Mouse (Mus musculus): ENCODE data around the gene Utp4. TPM values are rescaled to one million over a fixed set of nuclear protein-coding genes. Genes with fewer than 3 reads are reported as not detected.

The Utp4 gene
- 59.2 and 62.1 TPM in 2 replicates for polyA plus RNA-seq (2015; fragmentation: Nextera tagmentation; extraction: Ambion mirVana)

- H3K9me3 ChIP-seq (replicated peaks; ENCODE audit: low read length): no peaks in the 10 kb centered on the region
- peaks cover 12% of the 10 kb centered on the region; the same call in 1 of the 2 replicates for H3K36me3 ChIP-seq (ENCODE audit: insufficient read depth, low read length)
- H3K4me2 ChIP-seq (ENCODE audit: low read length): peak within 1 kb of the TSS; percentile 70
- H3K4me3 ChIP-seq (replicated peaks; ENCODE audit: low read depth, low read length): peak within 1 kb of the TSS; percentile 65
- 0% methylated on average over 57 of the region's 63 CpGs for WGBS
- DNase-seq (ENCODE audit: low spot score) (peak; percentile 93), ATAC-seq (replicated peaks; ENCODE audit: low FRiP score, low read depth) (peak; percentile 92)
- peak within 1 kb of the TSS; percentile 96 for H3K9ac ChIP-seq (ENCODE audit: low read depth, low read length)
- peaks cover 10% of the 10 kb centered on the region; the same call in 1 of the 2 replicates for H3K4me1 ChIP-seq (replicated peaks; ENCODE audit: insufficient read depth, low read length)
- TF ChIP-seq CTCF (IDR thresholded peaks at IDR 0.05; ENCODE audit: low read depth): no peak
- H3K27ac ChIP-seq: peak within 1 kb of the TSS; percentile 96
- no peaks in the 10 kb centered on the region for H3K27me3 ChIP-seq (ENCODE audit: insufficient read depth, low read length)
These were observed at the start of gene Utp4 for GRCm38 (mm10) chr8:106893481-106894156. Gene Utp4 (plus strand): TSS chr8:106893636.

GRCm38 (mm10) chr8:106850034-106850433 is 43.4 kb upstream of the Utp4 start:
- WGBS: 86% methylated on average over 10 of the region's 10 CpGs

DNA sequence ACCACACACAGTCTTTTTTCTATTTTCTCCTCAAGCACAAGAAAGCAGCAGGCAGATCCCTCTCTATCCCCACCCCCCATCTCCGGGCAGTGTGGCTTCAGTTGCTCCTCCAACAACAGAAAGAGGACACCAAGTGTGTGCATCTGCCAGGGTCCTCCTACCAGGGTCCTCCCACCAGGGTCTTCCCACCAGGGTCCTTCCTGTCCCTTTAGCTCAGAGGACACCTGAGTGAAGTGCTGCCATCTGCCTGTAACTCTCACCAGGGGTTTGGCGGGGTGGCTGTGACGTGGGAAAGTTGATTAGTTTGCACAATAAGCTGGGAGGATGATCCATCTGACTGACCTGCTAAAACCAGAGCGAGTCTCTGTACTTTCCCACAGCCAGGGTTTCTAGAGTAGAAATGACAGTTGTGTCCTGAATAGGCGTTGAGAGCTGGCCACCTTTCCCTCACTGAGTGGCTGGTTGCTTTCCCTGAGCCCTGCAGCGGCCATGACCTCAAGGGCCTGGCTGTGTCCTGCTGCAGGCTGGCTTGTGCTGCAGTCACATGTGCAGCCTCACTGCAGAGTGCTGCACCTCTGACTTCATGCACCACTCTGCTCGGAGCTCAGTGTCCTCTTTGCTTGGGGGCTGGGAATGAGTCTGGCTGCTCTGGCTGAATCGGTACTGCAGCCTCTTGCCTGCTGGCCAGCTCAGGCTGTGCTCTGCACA is 38.7 kb upstream of the Utp4 start:
- peak overlapping the region; percentile 11; the same call in 1 of the 2 replicates for H3K27ac ChIP-seq
- no peaks in the 10 kb centered on the region for H3K9me3 ChIP-seq (replicated peaks; ENCODE audit: low read length)
- 37% methylated on average over 8 of the region's 8 CpGs for WGBS
- no peak overlapping the region for H3K4me3 ChIP-seq (replicated peaks; ENCODE audit: low read depth, low read length)
- peak; percentile 60 for ATAC-seq (replicated peaks; ENCODE audit: low FRiP score, low read depth)
- no peak overlapping the region for H3K9ac ChIP-seq (ENCODE audit: low read depth, low read length)
- H3K4me2 ChIP-seq (ENCODE audit: low read length): no peak overlapping the region
- DNase-seq (ENCODE audit: low spot score): peak; percentile 56
- 0 out of 2 replicates have a peak, but pooled peaks cover 3% of the 10 kb centered on the region for H3K4me1 ChIP-seq (replicated peaks; ENCODE audit: insufficient read depth, low read length)
- TF ChIP-seq CTCF (IDR thresholded peaks at IDR 0.05; ENCODE audit: low read depth): peak; percentile 49
- no peaks in the 10 kb centered on the region for H3K36me3 ChIP-seq (ENCODE audit: insufficient read depth, low read length)
- no peaks in the 10 kb centered on the region for H3K27me3 ChIP-seq (ENCODE audit: insufficient read depth, low read length)

More at GRCm38 (mm10) chr8:106850034-106850433, 43.4 kb upstream of the Utp4 start:
- no peak overlapping the region for H3K27ac ChIP-seq
- H3K4me2 ChIP-seq (ENCODE audit: low read length): no peak overlapping the region
- ATAC-seq (replicated peaks; ENCODE audit: low FRiP score, low read depth) (no peak), DNase-seq (ENCODE audit: low spot score) (no peak)
- no peaks in the 10 kb centered on the region for H3K9me3 ChIP-seq (replicated peaks; ENCODE audit: low read length)
- H3K27me3 ChIP-seq (ENCODE audit: insufficient read depth, low read length): no peaks in the 10 kb centered on the region
- H3K4me3 ChIP-seq (replicated peaks; ENCODE audit: low read depth, low read length): no peak overlapping the region
- 0 out of 2 replicates have a peak, but pooled peaks cover 4% of the 10 kb centered on the region for H3K36me3 ChIP-seq (ENCODE audit: insufficient read depth, low read length)
- no peak for TF ChIP-seq CTCF (IDR thresholded peaks at IDR 0.05; ENCODE audit: low read depth)
- 0 out of 2 replicates have a peak, but pooled peaks cover 3% of the 10 kb centered on the region for H3K4me1 ChIP-seq (replicated peaks; ENCODE audit: insufficient read depth, low read length)
- no peak overlapping the region for H3K9ac ChIP-seq (ENCODE audit: low read depth, low read length)

DNA sequence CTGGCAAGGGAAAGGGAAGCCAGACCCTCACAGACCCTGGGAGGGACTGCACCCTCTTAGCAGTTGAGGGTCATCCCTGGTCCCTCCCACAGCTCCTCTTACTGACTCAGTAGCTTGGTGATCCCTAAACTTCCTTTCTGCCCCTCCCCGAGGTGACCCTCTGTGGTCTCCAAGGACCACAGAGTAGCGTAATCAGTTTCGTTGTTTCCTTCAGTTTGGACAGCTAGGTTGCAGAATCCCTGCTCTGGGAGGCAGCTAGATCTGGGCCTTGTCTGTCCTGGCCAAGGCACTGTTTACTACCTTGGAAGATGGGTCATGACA is 38.2 kb upstream of the Utp4 start:
- Histone ChIP-seq H3K27me3 (ENCODE audit: insufficient read depth, low read length) (no peaks in the 10 kb centered on the region), H3K4me2 (ENCODE audit: low read length) (no peak overlapping the region), H3K4me1 (replicated peaks; ENCODE audit: insufficient read depth, low read length) (0 out of 2 replicates have a peak, but pooled peaks cover 3% of the 10 kb centered on the region), H3K36me3 (ENCODE audit: insufficient read depth, low read length) (no peaks in the 10 kb centered on the region), H3K27ac (peak overlapping the region; percentile 11; the same call in 1 of the 2 replicates), H3K4me3 (replicated peaks; ENCODE audit: low read depth, low read length) (no peak overlapping the region), H3K9ac (ENCODE audit: low read depth, low read length) (no peak overlapping the region), H3K9me3 (replicated peaks; ENCODE audit: low read length) (no peaks in the 10 kb centered on the region)
- 61% methylated on average over 3 of the region's 3 CpGs for WGBS
- ATAC-seq (replicated peaks; ENCODE audit: low FRiP score, low read depth) (no peak), DNase-seq (ENCODE audit: low spot score) (no peak)
- TF ChIP-seq CTCF (IDR thresholded peaks at IDR 0.05; ENCODE audit: low read depth): no peak

- Histone ChIP-seq H3K4me1 (replicated peaks; ENCODE audit: insufficient read depth, low read length) (no peaks in the 10 kb centered on the region), H3K9ac (ENCODE audit: low read depth, low read length) (no peak overlapping the region), H3K4me2 (ENCODE audit: low read length) (no peak overlapping the region), H3K27me3 (ENCODE audit: insufficient read depth, low read length) (no peaks in the 10 kb centered on the region), H3K9me3 (replicated peaks; ENCODE audit: low read length) (no peaks in the 10 kb centered on the region), H3K27ac (no peak overlapping the region), H3K36me3 (ENCODE audit: insufficient read depth, low read length) (no peaks in the 10 kb centered on the region), H3K4me3 (replicated peaks; ENCODE audit: low read depth, low read length) (no peak overlapping the region)
- ATAC-seq (replicated peaks; ENCODE audit: low FRiP score, low read depth): no peak
- no peak for DNase-seq (ENCODE audit: low spot score)
- 88% methylated on average over 10 of the region's 10 CpGs for WGBS
- TF ChIP-seq CTCF (IDR thresholded peaks at IDR 0.05; ENCODE audit: low read depth): no peak
These were observed 30.6 kb upstream of the Utp4 start for GRCm38 (mm10) chr8:106862845-106863244.

DNA sequence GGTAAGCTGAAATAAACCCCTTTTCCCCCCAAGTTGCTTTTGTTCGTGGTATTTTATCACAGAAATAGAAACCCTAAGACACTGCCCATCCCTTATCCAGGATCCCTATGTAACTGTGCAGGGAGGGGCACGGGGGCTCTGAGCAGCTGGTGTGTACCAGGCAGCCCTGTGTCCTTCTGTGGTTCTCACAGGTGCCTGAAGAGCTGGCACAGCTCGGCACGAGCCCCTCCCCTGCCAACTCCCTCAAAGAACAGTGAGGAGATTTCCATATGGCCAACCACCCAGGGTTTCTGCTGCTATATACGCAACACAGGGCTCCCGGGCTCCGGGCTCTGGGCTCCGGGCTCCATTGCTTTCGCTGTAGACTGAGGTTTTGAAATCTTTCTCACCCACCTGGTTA is 28.1 kb upstream of the Utp4 start:
- H3K4me2 ChIP-seq (ENCODE audit: low read length): no peak overlapping the region
- H3K4me1 ChIP-seq (replicated peaks; ENCODE audit: insufficient read depth, low read length): peaks cover 5% of the 10 kb centered on the region; the same call in 1 of the 2 replicates
- H3K36me3 ChIP-seq (ENCODE audit: insufficient read depth, low read length): no peaks in the 10 kb centered on the region
- WGBS: 77% methylated on average over 9 of the region's 9 CpGs
- DNase-seq (ENCODE audit: low spot score) (no peak), ATAC-seq (replicated peaks; ENCODE audit: low FRiP score, low read depth) (no peak)
- no peaks in the 10 kb centered on the region for H3K27me3 ChIP-seq (ENCODE audit: insufficient read depth, low read length)
- TF ChIP-seq CTCF (IDR thresholded peaks at IDR 0.05; ENCODE audit: low read depth): no peak
- H3K27ac ChIP-seq: no peak overlapping the region
- no peak overlapping the region for H3K9ac ChIP-seq (ENCODE audit: low read depth, low read length)
- no peaks in the 10 kb centered on the region for H3K9me3 ChIP-seq (replicated peaks; ENCODE audit: low read length)
- H3K4me3 ChIP-seq (replicated peaks; ENCODE audit: low read depth, low read length): no peak overlapping the region
